Mouse (Mus musculus): ENCODE measurements around the gene Anln. TPM values are rescaled to one million over a fixed set of nuclear protein-coding genes. Genes with fewer than 3 reads are reported as not detected.
A peak's percentile ranks its signal among the peaks of the same experiment; 100 is the strongest.
"Not testable (repeated sequence)": the region's sequence is repeated elsewhere in the genome, so short reads cannot be mapped to it uniquely, and the experiment has no call there.

Gene Anln
- polyA plus RNA-seq, 2 experiments: 35.4 to 40.4 TPM

GRCm38 (mm10) chr9:22411002-22411857, 22.2 kb upstream of the Anln start, which contains the start of gene 9530077C05Rik:
Gene 9530077C05Rik (plus strand): TSS chr9:22411513.
- Histone ChIP-seq H3K4me3 (replicated peaks; ENCODE audit: low read length) (peak within 1 kb of the TSS; percentile 58), H3K27me3 (ENCODE audit: control insufficient read depth, insufficient read depth, low read length) (no peaks in the 10 kb centered on the region), H3K27ac (replicated peaks; ENCODE audit: low read depth, low read length) (0 out of 2 replicates have a peak within 1 kb of the TSS, but pooled peaks have one; percentile 19), H3K4me1 (ENCODE audit: control insufficient read depth, insufficient read depth, low read length) (no peaks in the 10 kb centered on the region), H3K9ac (ENCODE audit: low read depth, low read length, severe bottlenecking) (peak within 1 kb of the TSS; percentile 61), H3K4me2 (replicated peaks; ENCODE audit: low read depth, low read length, severe bottlenecking) (peak within 1 kb of the TSS; percentile 83), H3K36me3 (ENCODE audit: control insufficient read depth, insufficient read depth, low read length) (no peaks in the 10 kb centered on the region), H3K9me3 (ENCODE audit: control insufficient read depth, low read length) (no peaks in the 10 kb centered on the region)
- 0 out of 2 replicates have a peak, but pooled peaks have one; percentile 28 for TF ChIP-seq POLR2A (IDR thresholded peaks at IDR 0.05; ENCODE audit: borderline replicate concordance, extremely low read depth, insufficient read depth, insufficient read length)
- peak; percentile 97 for DNase-seq (ENCODE audit: low spot score)
- ATAC-seq (ENCODE audit: low FRiP score, low read depth): peak; percentile 99
- WGBS: under 1% methylated on average over 43 of the region's 43 CpGs

DNA sequence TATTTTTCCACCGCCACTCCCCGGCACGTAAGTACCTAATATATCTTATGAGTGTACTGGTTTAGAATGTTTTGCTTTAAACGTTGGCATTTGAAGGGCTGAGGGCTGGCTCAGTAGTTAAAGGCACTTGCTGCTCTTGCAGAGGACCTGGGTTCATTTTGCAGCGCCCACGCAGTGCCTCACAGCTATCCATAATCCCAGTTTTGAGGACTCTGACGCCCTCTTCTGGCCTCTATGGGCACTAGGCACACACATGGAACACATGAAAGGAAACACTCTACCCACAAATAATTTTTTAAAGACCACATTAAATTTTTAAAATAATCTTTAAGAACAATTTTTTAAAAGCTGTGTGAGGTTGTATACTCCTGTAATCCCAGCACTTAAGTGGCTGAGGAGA, 20.5 kb upstream of the Anln start:
- DNase-seq (ENCODE audit: low spot score) (no peak), ATAC-seq (ENCODE audit: low FRiP score, low read depth) (no peak)
- no peak overlapping the region for H3K4me3 ChIP-seq (replicated peaks; ENCODE audit: low read length)
- H3K9ac ChIP-seq (ENCODE audit: low read depth, low read length, severe bottlenecking): no peak overlapping the region
- WGBS: 72% methylated on average over 7 of the region's 7 CpGs
- no peaks in the 10 kb centered on the region for H3K36me3 ChIP-seq (ENCODE audit: control insufficient read depth, insufficient read depth, low read length)
- no peaks in the 10 kb centered on the region for H3K4me1 ChIP-seq (ENCODE audit: control insufficient read depth, insufficient read depth, low read length)
- no peaks in the 10 kb centered on the region for H3K27me3 ChIP-seq (ENCODE audit: control insufficient read depth, insufficient read depth, low read length)
- no peak overlapping the region for H3K27ac ChIP-seq (replicated peaks; ENCODE audit: low read depth, low read length)
- H3K4me2 ChIP-seq (replicated peaks; ENCODE audit: low read depth, low read length, severe bottlenecking): no peak overlapping the region
- no peaks in the 10 kb centered on the region for H3K9me3 ChIP-seq (ENCODE audit: control insufficient read depth, low read length)
- no peak for TF ChIP-seq POLR2A (IDR thresholded peaks at IDR 0.05; ENCODE audit: borderline replicate concordance, extremely low read depth, insufficient read depth, insufficient read length)

GRCm38 (mm10) chr9:22408344-22408743, 19.4 kb upstream of the Anln start:
- not testable (repeated sequence) for H3K27ac ChIP-seq (replicated peaks; ENCODE audit: low read depth, low read length); ATAC-seq (ENCODE audit: low FRiP score, low read depth); H3K27me3 ChIP-seq (ENCODE audit: control insufficient read depth, insufficient read depth, low read length); DNase-seq (ENCODE audit: low spot score); H3K4me2 ChIP-seq (replicated peaks; ENCODE audit: low read depth, low read length, severe bottlenecking); H3K4me3 ChIP-seq (replicated peaks; ENCODE audit: low read length); H3K9ac ChIP-seq (ENCODE audit: low read depth, low read length, severe bottlenecking); H3K9me3 ChIP-seq (ENCODE audit: control insufficient read depth, low read length); H3K36me3 ChIP-seq (ENCODE audit: control insufficient read depth, insufficient read depth, low read length); H3K4me1 ChIP-seq (ENCODE audit: control insufficient read depth, insufficient read depth, low read length)
- WGBS: 29% methylated on average over 4 of the region's 4 CpGs

- not testable (repeated sequence) for H3K27me3 ChIP-seq (ENCODE audit: control insufficient read depth, insufficient read depth, low read length); H3K27ac ChIP-seq (replicated peaks; ENCODE audit: low read depth, low read length); H3K4me1 ChIP-seq (ENCODE audit: control insufficient read depth, insufficient read depth, low read length); H3K9ac ChIP-seq (ENCODE audit: low read depth, low read length, severe bottlenecking); H3K36me3 ChIP-seq (ENCODE audit: control insufficient read depth, insufficient read depth, low read length); H3K9me3 ChIP-seq (ENCODE audit: control insufficient read depth, low read length); DNase-seq (ENCODE audit: low spot score); H3K4me2 ChIP-seq (replicated peaks; ENCODE audit: low read depth, low read length, severe bottlenecking); ATAC-seq (ENCODE audit: low FRiP score, low read depth); H3K4me3 ChIP-seq (replicated peaks; ENCODE audit: low read length)
- 83% methylated on average over 3 of the region's 4 CpGs for WGBS
Measured at GRCm38 (mm10) chr9:22407633-22408032, 18.6 kb upstream of the Anln start.

- Histone ChIP-seq H3K4me1 (ENCODE audit: control insufficient read depth, insufficient read depth, low read length) (no peaks in the 10 kb centered on the region), H3K9ac (ENCODE audit: low read depth, low read length, severe bottlenecking) (no peak overlapping the region), H3K27me3 (ENCODE audit: control insufficient read depth, insufficient read depth, low read length) (no peaks in the 10 kb centered on the region), H3K4me3 (replicated peaks; ENCODE audit: low read length) (no peak overlapping the region), H3K4me2 (replicated peaks; ENCODE audit: low read depth, low read length, severe bottlenecking) (no peak overlapping the region), H3K27ac (replicated peaks; ENCODE audit: low read depth, low read length) (no peak overlapping the region), H3K36me3 (ENCODE audit: control insufficient read depth, insufficient read depth, low read length) (no peaks in the 10 kb centered on the region), H3K9me3 (ENCODE audit: control insufficient read depth, low read length) (no peaks in the 10 kb centered on the region)
- no peak for ATAC-seq (ENCODE audit: low FRiP score, low read depth)
- no peak for DNase-seq (ENCODE audit: low spot score)
- TF ChIP-seq POLR2A (IDR thresholded peaks at IDR 0.05; ENCODE audit: borderline replicate concordance, extremely low read depth, insufficient read depth, insufficient read length): no peak
- WGBS: 81% methylated on average over 3 of the region's 3 CpGs
Measured at GRCm38 (mm10) chr9:22405414-22405813, 16.4 kb upstream of the Anln start.

DNA sequence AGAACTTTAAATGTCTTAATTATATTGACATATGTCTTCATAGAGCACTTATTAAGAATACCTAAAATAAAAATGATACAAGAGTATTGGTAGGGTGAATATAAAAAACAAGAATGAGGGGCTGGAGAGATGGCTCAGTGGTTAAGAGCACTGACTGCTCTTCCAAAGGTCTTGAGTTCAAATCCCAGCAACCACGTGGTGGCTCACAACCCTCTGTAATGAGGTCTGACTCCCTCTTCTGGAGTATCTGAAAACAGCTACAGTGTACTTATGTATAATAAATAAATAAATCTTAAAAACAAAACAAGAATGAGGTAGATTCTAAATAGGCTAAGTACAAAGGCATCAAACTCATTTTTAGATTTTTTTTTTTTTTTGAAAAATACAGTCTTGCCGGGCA, 14.5 kb upstream of the Anln start:
- not testable (repeated sequence) for H3K4me1 ChIP-seq (ENCODE audit: control insufficient read depth, insufficient read depth, low read length); H3K27me3 ChIP-seq (ENCODE audit: control insufficient read depth, insufficient read depth, low read length); H3K9ac ChIP-seq (ENCODE audit: low read depth, low read length, severe bottlenecking); H3K4me3 ChIP-seq (replicated peaks; ENCODE audit: low read length); DNase-seq (ENCODE audit: low spot score); H3K27ac ChIP-seq (replicated peaks; ENCODE audit: low read depth, low read length); ATAC-seq (ENCODE audit: low FRiP score, low read depth); H3K9me3 ChIP-seq (ENCODE audit: control insufficient read depth, low read length); H3K4me2 ChIP-seq (replicated peaks; ENCODE audit: low read depth, low read length, severe bottlenecking); H3K36me3 ChIP-seq (ENCODE audit: control insufficient read depth, insufficient read depth, low read length)
- WGBS: 59% methylated on average over 2 of the region's 2 CpGs

Measured in limb, embryonic 14.5 days (tissue).